Mouse (Mus musculus) spleen, adult 2 months (tissue): ENCODE results near the gene Fgfr2.

Source experiments
- CTCF ChIP-seq: fragments of 200-500 bp; IDR thresholded peaks from 2 replicates; pipeline ENCODE4 v1.5.1; 2011; ENCODE audit warnings: mild to moderate bottlenecking, inconsistent platforms; ENCODE audit not compliant: insufficient read depth, insufficient read length, insufficient replicate concordance; ENCODE audit errors: extremely low read depth
- POLR2A ChIP-seq: fragments of 200-500 bp; IDR thresholded peaks from 2 replicates; pipeline ENCODE4 v1.6.1; 2011; ENCODE audit warnings: low read depth, low read length, inconsistent platforms

DNA sequence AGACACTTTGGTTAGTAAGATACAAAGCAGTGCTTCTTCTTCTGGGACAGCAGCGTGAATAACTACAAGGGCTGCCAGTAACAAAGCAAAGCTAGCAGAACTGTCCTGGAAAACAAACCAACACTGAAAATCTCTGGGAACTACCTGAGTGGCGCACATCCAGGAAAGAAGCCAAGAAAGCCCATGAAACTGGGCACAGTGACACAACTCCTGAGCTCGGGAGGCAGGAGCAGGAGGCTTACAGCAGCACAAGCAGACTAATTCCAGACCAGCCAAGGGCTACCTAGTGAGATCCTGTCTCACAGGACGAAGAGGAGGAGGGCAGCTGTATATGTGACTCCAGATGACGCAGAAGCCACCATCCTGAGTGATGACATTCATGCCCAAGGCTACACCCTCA, 676.3 kb downstream of the Fgfr2 start:
- TF ChIP-seq CTCF (no peak), POLR2A (no peak)
